Mouse (Mus musculus): ENCODE data around the gene Vash2.

- TF ChIP-seq CTCF (IDR thresholded peaks at IDR 0.05; ENCODE audit: extremely low read depth, insufficient read depth, low read length) (no peak), POLR2A (IDR thresholded peaks at IDR 0.05; ENCODE audit: extremely low read depth, insufficient read depth, low read length) (no peak)
Observed at GRCm38 (mm10) chr1:190980470-190980869, 1.4 kb upstream of the Vash2 start.
